In the genomic region with DNA sequence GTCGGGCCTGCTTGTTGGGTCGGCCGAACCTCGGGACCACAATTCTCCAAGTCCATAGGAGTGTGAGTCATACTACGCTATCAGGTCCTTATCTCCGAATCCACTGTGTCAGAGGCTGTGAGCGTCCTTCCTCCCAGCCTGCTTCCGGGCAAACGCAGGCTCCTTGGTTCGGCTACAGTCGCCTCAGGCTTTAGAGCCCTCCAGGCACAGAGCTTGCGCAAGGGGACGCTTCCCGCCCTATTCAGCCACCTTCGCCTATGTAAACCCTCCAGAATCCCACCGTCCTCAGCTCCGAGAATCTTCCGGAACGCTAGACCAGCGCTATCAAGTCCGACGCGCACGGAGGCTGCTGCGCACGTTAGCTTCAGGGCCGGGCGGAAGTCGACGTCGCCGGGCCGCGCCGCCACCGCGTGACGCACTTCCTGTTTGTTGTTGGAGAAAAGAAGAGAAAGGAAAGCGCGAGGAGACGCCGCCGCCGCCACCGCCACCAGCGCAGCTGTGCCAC, we compare ENCODE assay signal across 8 mouse cellular contexts. TPM values are rescaled to one million over a fixed set of nuclear protein-coding genes. Genes with fewer than 3 reads are reported as not detected.
A peak's percentile ranks its signal among the peaks of the same experiment; 100 is the strongest.
DNase-seq lines count a peak whose midpoint lies in the region; ATAC-seq and TF ChIP-seq lines count a peak whose summit lies in the region.

Dnajb6 (plus strand) TSS at position 132 of the 505 bp plus-strand sequence.
Gm5129 (minus strand) TSS at position 380 of the 505 bp plus-strand sequence.

- no peak for TF ChIP-seq RAD21 in CH12.LX (IDR thresholded peaks at IDR 0.05; ENCODE audit: low read depth, low read length)

- no peaks in the 10 kb centered on the region for H3K27me3 ChIP-seq in CH12.LX (replicated peaks)
- no peaks in the 10 kb centered on the region for H3K27me3 ChIP-seq in forebrain, embryonic 12.5 days
- no peaks in the 10 kb centered on the region for H3K27me3 ChIP-seq in heart, postnatal 0 days (ENCODE audit: control insufficient read depth, insufficient read depth, low read length)
- no peaks in the 10 kb centered on the region for H3K27me3 ChIP-seq in liver, embryonic 16.5 days (ENCODE audit: control insufficient read depth, insufficient read depth, low read depth, low read length)
- H3K27me3 ChIP-seq in neural tube, embryonic 13.5 days = no peaks in the 10 kb centered on the region
- no peaks in the 10 kb centered on the region for H3K27me3 ChIP-seq in testis, adult 2 months (ENCODE audit: control insufficient read depth, insufficient read depth, low read length)

- WGBS in forebrain, embryonic 12.5 days = under 1% methylated on average over 46 of the region's 46 CpGs
- 1% methylated on average over 46 of the region's 46 CpGs for WGBS in heart, postnatal 0 days
- under 1% methylated on average over 46 of the region's 46 CpGs for WGBS in liver, embryonic 16.5 days (ENCODE audit: insufficient replicate concordance)
- WGBS in neural tube, embryonic 13.5 days = under 1% methylated on average over 46 of the region's 46 CpGs

- peak; percentile 96 for ATAC-seq in forebrain, embryonic 12.5 days (ENCODE audit: low FRiP score)
- peak; percentile 93 for ATAC-seq in heart, postnatal 0 days (ENCODE audit: insufficient read depth, low read depth)
- peak; percentile 93 for ATAC-seq in liver, embryonic 16.5 days (ENCODE audit: low read depth)
- ATAC-seq in neural tube, embryonic 13.5 days (ENCODE audit: low read depth) = peak; percentile 98

- TF ChIP-seq CTCF in CH12.LX (conservative IDR thresholded peaks at IDR 0.05 in 1 of 2, IDR thresholded peaks at IDR 0.05 in 1 of 2; ENCODE audit: low read depth in 2 of 2, low read length in 2 of 2) = no peak
- TF ChIP-seq CTCF in heart, postnatal 0 days (IDR thresholded peaks at IDR 0.05; ENCODE audit: low read depth) = no peak
- TF ChIP-seq CTCF in testis, adult 2 months (IDR thresholded peaks at IDR 0.05; ENCODE audit: control insufficient read depth, insufficient read depth, insufficient replicate concordance, low read depth, low read length) = no peak

- H3K9me3 ChIP-seq in CH12.LX (replicated peaks; ENCODE audit: low read length) = no peaks in the 10 kb centered on the region
- no peaks in the 10 kb centered on the region for H3K9me3 ChIP-seq in forebrain, embryonic 12.5 days
- no peaks in the 10 kb centered on the region for H3K9me3 ChIP-seq in heart, postnatal 0 days (replicated peaks; ENCODE audit: control insufficient read depth, low read length)
- H3K9me3 ChIP-seq in liver, embryonic 16.5 days (replicated peaks; ENCODE audit: control insufficient read depth, low read length) = no peaks in the 10 kb centered on the region
- H3K9me3 ChIP-seq in neural tube, embryonic 13.5 days = no peaks in the 10 kb centered on the region

- H3K9ac ChIP-seq in CH12.LX (ENCODE audit: insufficient read depth, low read depth) = peak within 1 kb of the TSS; percentile 93
- peak within 1 kb of the TSS; percentile 96 for H3K9ac ChIP-seq in forebrain, embryonic 12.5 days
- peak within 1 kb of the TSS; percentile 90 for H3K9ac ChIP-seq in heart, postnatal 0 days (replicated peaks; ENCODE audit: low read depth, low read length)
- H3K9ac ChIP-seq in liver, embryonic 16.5 days (ENCODE audit: low read depth, low read length) = peak within 1 kb of the TSS; percentile 94
- peak within 1 kb of the TSS; percentile 87 for H3K9ac ChIP-seq in neural tube, embryonic 13.5 days

- dilution Hi-C loops in CH12.LX (cut with MboI; ENCODE audit: extremely low pct_ligation_motif_present, extremely low pct_unique_long_range_greater_than_20kb, low sequenced_read_pairs) = no loop called here

- in situ Hi-C loops in CH12.LX (cut with MboI; ENCODE audit: low pct_ligation_motif_present, low pct_unique_long_range_greater_than_20kb, low sequenced_read_pairs) = no loop called here

- H3K79me2 ChIP-seq in CH12.LX (replicated peaks; ENCODE audit: control insufficient read depth, extremely low read depth, insufficient read depth, poor library complexity, severe bottlenecking) = peaks cover 44% of the 10 kb centered on the region

- no peak for TF ChIP-seq EP300 in CH12.LX (IDR thresholded peaks at IDR 0.05; ENCODE audit: low read length)
- no peak for TF ChIP-seq EP300 in heart, postnatal 0 days (IDR thresholded peaks at IDR 0.05; ENCODE audit: low read depth)

- peak; percentile 97 for TF ChIP-seq POLR2A in CH12.LX (IDR thresholded peaks at IDR 0.05; ENCODE audit: low read depth, low read length)
- TF ChIP-seq POLR2A in testis, adult 2 months (IDR thresholded peaks at IDR 0.05; ENCODE audit: control insufficient read depth, low read depth, low read length) = peak; percentile 91

- peaks cover 12 to 41% of the 10 kb centered on the region in 2 experiments for H3K4me1 ChIP-seq in CH12.LX (ENCODE audit: control insufficient read depth in 1 of 2, insufficient read depth in 2 of 2)
- peaks cover 27% of the 10 kb centered on the region for H3K4me1 ChIP-seq in forebrain, embryonic 12.5 days
- peaks cover 17% of the 10 kb centered on the region for H3K4me1 ChIP-seq in heart, postnatal 0 days (ENCODE audit: control insufficient read depth, insufficient read depth)
- H3K4me1 ChIP-seq in liver, embryonic 16.5 days (ENCODE audit: control insufficient read depth, low read depth, low read length) = peaks cover 21% of the 10 kb centered on the region
- H3K4me1 ChIP-seq in neural tube, embryonic 13.5 days (replicated peaks) = peaks cover 42% of the 10 kb centered on the region
- peaks cover 12% of the 10 kb centered on the region for H3K4me1 ChIP-seq in testis, adult 2 months (ENCODE audit: control insufficient read depth, insufficient read depth, low read length)

- peak within 1 kb of the TSS; percentile 91 for H3K4me2 ChIP-seq in CH12.LX (ENCODE audit: insufficient read depth, low read depth, poor library complexity, severe bottlenecking)
- peak within 1 kb of the TSS; percentile 79 for H3K4me2 ChIP-seq in forebrain, embryonic 12.5 days
- H3K4me2 ChIP-seq in heart, postnatal 0 days (ENCODE audit: low read depth, low read length) = peak within 1 kb of the TSS; percentile 71
- peak within 1 kb of the TSS; percentile 76 for H3K4me2 ChIP-seq in liver, embryonic 16.5 days (ENCODE audit: low read depth, low read length)
- peak within 1 kb of the TSS; percentile 88 for H3K4me2 ChIP-seq in neural tube, embryonic 13.5 days

- peak; percentile 93 for DNase-seq in CH12.LX (ENCODE audit: extremely low read depth)
- DNase-seq in c-Kit-positive CD71-positive TER-119-negative erythroid progenitor cells, embryonic 14.5 days (ENCODE audit: low read depth) = peak; percentile 88
- DNase-seq in heart, postnatal 0 days (ENCODE audit: low spot score) = peak; percentile 92
- DNase-seq in kidney, postnatal 4 days = peak; percentile 98

- peak within 1 kb of the TSS; percentile 94 to 99 (median 97) for H3K4me3 ChIP-seq in CH12.LX (replicated peaks in 1 of 3; ENCODE audit: low read depth in 2 of 3, low read length in 2 of 3, poor library complexity in 1 of 3)
- peak within 1 kb of the TSS; percentile 98 for H3K4me3 ChIP-seq in forebrain, embryonic 12.5 days (replicated peaks)
- peak within 1 kb of the TSS; percentile 76 for H3K4me3 ChIP-seq in heart, postnatal 0 days (ENCODE audit: low read depth, low read length)
- peak within 1 kb of the TSS; percentile 94 for H3K4me3 ChIP-seq in liver, embryonic 16.5 days (ENCODE audit: low read depth, low read length)
- peak within 1 kb of the TSS; percentile 82 for H3K4me3 ChIP-seq in neural tube, embryonic 13.5 days
- H3K4me3 ChIP-seq in testis, adult 2 months (ENCODE audit: control insufficient read depth, low read depth, low read length) = peak within 1 kb of the TSS; percentile 98

- peaks cover 0 to 8% of the 10 kb centered on the region in 2 experiments for H3K36me3 ChIP-seq in CH12.LX (replicated peaks in 1 of 2; ENCODE audit: control insufficient read depth in 1 of 2, insufficient read depth in 1 of 2, low read length in 1 of 2)
- H3K36me3 ChIP-seq in forebrain, embryonic 12.5 days (replicated peaks) = no peaks in the 10 kb centered on the region
- H3K36me3 ChIP-seq in heart, postnatal 0 days (replicated peaks; ENCODE audit: control insufficient read depth, insufficient read depth, low read length) = no peaks in the 10 kb centered on the region
- no peaks in the 10 kb centered on the region for H3K36me3 ChIP-seq in liver, embryonic 16.5 days (ENCODE audit: control insufficient read depth, insufficient read depth)
- H3K36me3 ChIP-seq in neural tube, embryonic 13.5 days = no peaks in the 10 kb centered on the region
- no peaks in the 10 kb centered on the region for H3K36me3 ChIP-seq in testis, adult 2 months (ENCODE audit: control insufficient read depth, insufficient read depth, low read length)

- peak within 1 kb of the TSS; percentile 78 for H3K27ac ChIP-seq in CH12.LX (ENCODE audit: insufficient read depth, low read depth)
- peak within 1 kb of the TSS; percentile 96 for H3K27ac ChIP-seq in forebrain, embryonic 12.5 days
- peak within 1 kb of the TSS; percentile 98 for H3K27ac ChIP-seq in heart, postnatal 0 days (ENCODE audit: low read depth)
- peak within 1 kb of the TSS; percentile 96 for H3K27ac ChIP-seq in liver, embryonic 16.5 days (ENCODE audit: low read length)
- H3K27ac ChIP-seq in neural tube, embryonic 13.5 days (replicated peaks) = peak within 1 kb of the TSS; percentile 96
- H3K27ac ChIP-seq in testis, adult 2 months (ENCODE audit: control insufficient read depth, insufficient read depth, low read depth, low read length) = peak within 1 kb of the TSS; percentile 97

RNA-seq across cellular contexts. Expression of gene Dnajb6, which starts in this region (rescaled TPM):
- total RNA-seq in CH12.LX (2012; rRNA removed) (61.1 and 75.8 TPM in 2 replicates), CH12.LX (2014; rRNA removed) (196 and 228 TPM in 2 replicates)
- 117 and 140 TPM in 2 replicates for polyA plus RNA-seq in CH12.LX (2012; ENCODE audit: insufficient read length, low read depth)
- polyA plus RNA-seq in forebrain, embryonic 12.5 days (2016; fragmentation: Nextera tagmentation; extraction: Ambion mirVana) = 241 and 255 TPM in 2 replicates
- total RNA-seq in heart, postnatal 0 days (2014; rRNA removed; ENCODE audit: low replicate concordance) = 37.2 and 42.0 TPM in 2 replicates
- 85.9 and 88.6 TPM in 2 replicates for polyA plus RNA-seq in heart, postnatal 0 days (2015; fragmentation: Nextera tagmentation; extraction: Ambion mirVana)
- 70.9 and 75.8 TPM in 2 replicates for polyA plus RNA-seq in liver, embryonic 16.5 days (2015; fragmentation: Nextera tagmentation; extraction: Ambion mirVana)
- 302 and 306 TPM in 2 replicates for polyA plus RNA-seq in neural tube, embryonic 13.5 days (2015; fragmentation: Nextera tagmentation; extraction: Ambion mirVana)
- 273 and 330 TPM in 2 replicates for polyA plus RNA-seq in testis, adult 2 months (2012; rRNA removed)

RNA-seq across cellular contexts. Expression of gene Gm5129, which starts in this region (rescaled TPM):
- total RNA-seq in CH12.LX (2012; rRNA removed) (1.3 TPM in 1 of 2 replicates, not detected in the other), CH12.LX (2014; rRNA removed) (not detected in 2 replicates)
- polyA plus RNA-seq in CH12.LX (2012; ENCODE audit: insufficient read length, low read depth) = not detected in 2 replicates
- not detected in 2 replicates for polyA plus RNA-seq in forebrain, embryonic 12.5 days (2016; fragmentation: Nextera tagmentation; extraction: Ambion mirVana)
- not detected in 2 replicates for total RNA-seq in heart, postnatal 0 days (2014; rRNA removed; ENCODE audit: low replicate concordance)
- not detected in 2 replicates for polyA plus RNA-seq in heart, postnatal 0 days (2015; fragmentation: Nextera tagmentation; extraction: Ambion mirVana)
- not detected in 2 replicates for polyA plus RNA-seq in liver, embryonic 16.5 days (2015; fragmentation: Nextera tagmentation; extraction: Ambion mirVana)
- not detected in 2 replicates for polyA plus RNA-seq in neural tube, embryonic 13.5 days (2015; fragmentation: Nextera tagmentation; extraction: Ambion mirVana)
- polyA plus RNA-seq in testis, adult 2 months (2012; rRNA removed) = 17.3 and 19.1 TPM in 2 replicates

Comparison
In these comparisons a context has a peak if more than half of its experiments do, and no peak if none do; other contexts are left out.
1. Peak in every context shown above with its lines: DNase-seq, ATAC-seq, H3K4me3 ChIP-seq and H3K27ac ChIP-seq.
2. RNA of gene Gm5129 (polyA plus RNA-seq): 17.3 to 19.1 TPM in testis, adult 2 months; not detected in liver, embryonic 16.5 days, not detected in CH12.LX, not detected in forebrain, embryonic 12.5 days, not detected in heart, postnatal 0 days and not detected in neural tube, embryonic 13.5 days; every median in the first group is over 10 times any median in the second.